Mouse (Mus musculus): ENCODE measurements around the gene Zdhhc6.

Gene Zdhhc6

DNA sequence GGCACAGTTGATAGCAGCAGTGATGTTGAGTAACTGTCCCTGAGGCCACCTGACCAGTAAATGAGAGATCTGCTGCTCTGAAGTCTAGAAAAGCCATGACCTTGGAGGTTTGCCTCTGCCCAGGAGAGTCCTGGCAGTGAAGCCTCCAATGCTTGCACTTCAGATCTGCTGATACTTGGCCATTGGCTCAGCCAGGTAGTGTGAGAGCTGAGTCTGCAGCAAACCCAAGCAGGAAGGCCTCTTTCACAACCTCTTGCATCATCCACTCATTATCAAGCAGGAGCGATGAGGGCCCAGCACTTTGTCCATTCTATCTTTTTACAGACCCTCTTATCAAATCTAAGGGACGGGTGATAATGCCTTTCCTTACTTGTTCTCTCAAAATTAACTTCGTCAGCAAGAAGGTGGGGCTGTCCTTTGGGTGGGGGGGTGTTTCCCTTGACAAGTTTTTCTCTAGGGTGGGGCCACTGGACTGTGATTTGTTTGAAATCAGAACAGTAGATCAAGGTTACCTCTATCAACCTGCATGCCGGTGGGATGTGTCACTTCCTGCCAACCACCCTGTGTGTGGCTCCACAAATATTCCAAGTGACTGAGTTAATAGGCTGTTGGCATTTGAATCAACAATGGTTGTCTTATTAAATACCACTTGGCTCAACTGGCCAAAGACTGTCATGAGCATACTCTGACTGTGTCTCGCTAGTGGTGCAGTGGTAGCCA lies 58.0 kb downstream of the Zdhhc6 start:
- DNase-seq (ENCODE audit: low spot score in 2 of 2), result no peak

DNA sequence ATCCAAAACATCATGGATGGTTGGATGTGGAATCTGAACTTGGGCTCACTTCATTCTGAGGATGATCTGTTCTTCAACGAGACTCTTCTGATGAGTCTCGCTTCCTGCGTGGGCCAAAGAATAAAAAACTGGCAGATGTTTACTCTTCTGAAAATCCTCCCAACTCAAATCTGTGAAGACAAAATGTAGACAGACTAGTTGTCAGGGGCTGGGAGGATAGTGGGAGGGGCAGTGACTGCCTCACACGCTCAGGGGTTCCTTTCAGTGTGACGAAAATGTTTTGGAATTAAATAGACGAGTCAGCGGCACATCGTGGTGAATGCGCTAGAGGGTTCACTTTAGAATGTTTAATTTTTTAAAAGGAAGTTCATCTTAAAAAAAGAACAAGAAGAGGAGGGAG lies 59.7 kb downstream of the Zdhhc6 start:
- peak in 1 of 2 experiments; percentile 46 for DNase-seq (ENCODE audit: low spot score in 2 of 2)

DNA sequence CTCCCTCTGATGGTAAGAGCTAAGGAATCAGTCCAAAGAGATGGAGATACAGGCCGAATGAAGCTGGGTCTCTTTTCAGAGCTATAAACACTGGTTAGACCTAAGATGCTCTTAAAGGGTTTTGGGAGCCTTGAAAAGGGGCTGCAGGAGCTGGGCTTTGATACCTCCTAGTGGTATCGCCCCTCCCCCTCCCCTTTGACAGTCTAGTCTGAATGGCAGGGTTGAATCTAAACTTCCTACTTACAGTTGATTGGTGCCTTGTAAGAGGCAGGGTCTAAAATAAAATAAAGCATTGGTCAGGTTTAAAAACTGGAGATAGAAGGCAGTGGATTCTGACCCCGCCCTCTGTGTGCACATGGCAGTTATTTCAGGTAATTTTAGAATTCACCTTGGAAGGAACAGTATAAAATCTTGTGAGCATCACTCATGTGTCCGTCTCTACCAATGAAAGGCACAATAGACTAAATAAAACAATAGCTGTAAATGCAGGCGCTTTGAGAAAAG lies 61.3 kb downstream of the Zdhhc6 start:
- DNase-seq (ENCODE audit: low spot score in 2 of 2), result peak in 1 of 2 experiments; percentile 32

DNA sequence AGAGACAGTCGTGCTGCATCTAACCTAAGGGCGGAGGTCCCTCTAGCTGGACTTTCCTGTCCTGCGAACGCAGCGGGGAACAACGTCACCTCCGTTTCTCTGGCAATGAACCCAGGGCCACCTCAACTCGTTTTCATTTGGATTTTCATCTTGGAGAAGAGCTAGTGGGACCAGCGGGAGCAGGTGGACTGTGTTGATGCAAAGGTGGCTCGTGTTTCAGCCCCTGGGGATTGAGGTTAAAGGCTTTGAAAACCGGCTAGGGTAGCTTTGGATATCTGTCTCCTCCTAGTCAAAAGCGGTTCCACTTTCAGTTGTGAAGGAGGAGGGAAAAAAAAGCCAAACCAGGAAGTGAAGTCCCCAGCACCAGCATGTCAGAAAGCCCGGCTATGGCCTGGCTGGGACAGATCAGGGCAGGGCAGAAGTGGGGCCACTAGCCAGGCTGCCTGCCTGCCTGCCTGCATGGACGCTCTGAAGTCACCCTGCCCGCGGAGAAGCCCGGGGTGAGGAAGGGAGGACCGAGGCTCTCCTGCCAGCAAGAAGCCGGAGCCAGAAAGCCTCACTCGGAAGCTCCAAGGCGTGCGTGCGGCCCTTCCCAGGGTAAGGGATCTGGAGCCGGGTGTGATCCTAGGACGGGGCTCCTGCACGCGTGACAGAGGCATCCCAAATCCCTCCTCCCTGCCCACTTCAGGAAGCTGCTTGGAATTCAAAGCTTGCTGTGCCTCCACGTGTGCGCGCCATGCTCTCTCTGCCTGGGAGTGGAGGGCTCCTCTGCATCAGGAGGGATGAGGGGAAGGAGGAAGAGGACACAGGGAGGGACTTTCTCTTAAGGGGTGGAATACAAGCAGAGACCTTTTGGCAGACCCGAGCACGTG lies 62.0 kb downstream of the Zdhhc6 start:
- peak in 1 of 2 experiments; percentile 58 for DNase-seq (ENCODE audit: low spot score in 2 of 2)

DNA sequence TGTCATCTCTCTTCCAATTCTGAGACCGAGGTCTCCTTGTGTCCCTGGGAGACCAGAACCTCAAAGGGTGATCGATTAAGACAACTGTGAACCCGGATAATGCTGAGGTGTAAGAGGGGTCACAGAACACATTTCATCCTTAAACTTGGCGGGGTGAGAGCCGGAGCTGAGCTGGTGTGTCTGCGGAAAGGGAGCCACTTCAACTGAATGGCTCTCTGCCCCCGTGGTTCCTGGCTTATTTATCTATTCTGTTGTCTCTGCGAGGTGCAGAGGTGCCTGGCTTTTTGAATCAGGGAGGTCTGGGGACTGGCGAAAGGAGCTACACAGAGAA lies 62.6 kb downstream of the Zdhhc6 start:
- peak in 1 of 2 experiments; percentile 25 for DNase-seq (ENCODE audit: low spot score in 2 of 2)

DNA sequence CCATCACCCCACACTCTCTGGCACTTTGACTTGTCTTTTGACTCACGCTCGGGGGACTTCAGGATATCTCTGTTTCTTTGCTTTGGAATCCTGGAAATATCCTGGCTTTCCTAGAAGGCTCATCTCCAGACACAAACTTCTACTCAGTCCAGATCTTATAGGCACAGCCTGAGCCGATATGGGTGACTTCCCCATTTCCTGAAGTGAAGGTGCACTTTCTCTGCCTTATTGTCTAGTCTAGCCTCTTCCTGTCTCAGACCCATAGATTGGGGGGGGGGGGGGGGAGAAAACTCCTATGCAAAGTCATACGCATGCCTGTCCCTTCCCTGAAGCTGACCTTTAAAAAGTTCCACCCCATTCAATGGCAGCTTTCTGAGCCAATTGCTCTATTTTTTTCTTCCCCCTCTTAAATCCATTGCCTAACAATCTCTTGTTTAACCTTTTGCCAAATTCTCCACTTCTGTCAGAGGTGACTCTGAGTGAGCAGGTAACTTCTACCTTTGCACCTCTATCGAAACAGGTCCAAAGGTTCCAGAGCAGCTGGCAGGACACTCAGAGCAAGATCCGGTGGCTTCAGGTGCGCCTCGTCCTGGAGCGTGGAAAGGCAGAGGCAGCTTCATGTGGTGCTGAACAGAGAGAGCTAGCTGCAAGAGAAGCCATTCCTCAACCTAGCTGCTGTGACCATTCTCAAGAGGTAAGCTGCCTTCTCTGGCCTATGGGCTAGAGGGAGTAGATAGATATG lies 64.3 kb downstream of the Zdhhc6 start, which contains the start of gene Acsl5:
Gene Acsl5, plus strand, starts transcription at position 556 of the 742 bp plus-strand sequence.
- DNase-seq (ENCODE audit: low spot score in 2 of 2), result no peak

DNA sequence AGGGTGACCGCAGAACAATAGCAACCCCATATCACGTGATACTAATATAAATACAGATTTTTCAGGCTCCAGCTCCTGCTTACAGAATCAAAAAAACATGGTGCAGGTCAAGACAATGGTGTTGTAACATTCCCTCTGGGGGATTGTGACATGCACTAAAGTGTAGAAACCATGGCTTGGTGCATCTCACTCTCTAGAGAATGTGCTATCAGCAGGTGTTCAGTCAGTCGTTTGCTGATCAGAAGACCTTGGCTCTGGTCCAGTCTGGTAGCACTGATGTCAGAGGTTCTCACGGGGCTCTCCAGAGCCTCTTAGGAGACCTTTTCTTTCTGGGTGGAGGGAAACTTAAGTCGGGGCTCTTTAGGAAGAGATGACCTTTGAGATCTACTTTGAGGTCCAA lies 65.4 kb downstream of the Zdhhc6 start:
- DNase-seq (ENCODE audit: low spot score in 2 of 2), result no peak

DNA sequence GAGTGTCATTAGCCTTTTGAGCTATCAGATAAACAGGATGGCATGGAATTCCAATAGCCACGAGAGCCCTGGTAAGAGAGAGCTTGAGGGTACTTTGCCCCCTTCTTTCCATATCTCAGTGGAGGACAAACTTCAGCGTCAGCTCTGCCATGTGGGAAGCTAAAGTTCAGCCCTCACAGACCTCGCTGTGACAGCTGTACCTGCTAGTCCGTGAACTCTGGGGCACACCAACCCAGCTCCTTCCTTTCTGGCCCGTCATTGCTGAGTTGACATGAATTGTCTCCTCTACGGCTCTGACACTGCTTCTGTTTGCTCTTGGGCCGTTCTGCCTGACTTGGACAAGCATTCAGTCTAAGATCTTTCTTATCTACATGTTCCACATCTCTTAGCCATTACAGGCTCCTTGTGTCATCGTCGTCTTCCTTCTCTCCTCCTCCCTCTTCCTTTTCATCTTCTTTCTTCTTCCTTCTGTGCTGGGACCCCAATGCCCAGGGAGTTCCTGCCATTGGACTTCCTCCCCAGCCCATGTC lies 67.8 kb downstream of the Zdhhc6 start:
- DNase-seq (ENCODE audit: low spot score in 2 of 2), result no peak

DNA sequence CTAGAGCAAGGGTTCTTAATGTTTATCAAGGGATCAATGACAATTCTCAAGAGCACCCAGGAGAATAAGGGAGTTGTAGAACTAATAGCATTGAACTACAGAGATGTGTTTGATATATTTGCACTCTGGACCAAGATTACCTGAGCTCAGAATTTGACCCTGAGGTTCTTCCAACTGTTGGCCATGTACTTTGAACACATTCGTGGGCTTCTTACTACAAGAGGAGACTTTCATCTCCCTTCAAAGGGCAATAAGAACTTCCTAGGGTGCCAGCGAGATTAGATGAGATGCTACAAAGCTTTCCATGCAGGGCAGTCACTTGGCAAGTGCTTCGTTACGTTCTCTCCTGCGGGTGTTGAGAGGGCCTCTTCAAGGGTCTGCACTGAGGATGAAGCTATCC lies 68.3 kb downstream of the Zdhhc6 start:
- DNase-seq (ENCODE audit: low spot score in 2 of 2), result no peak

DNA sequence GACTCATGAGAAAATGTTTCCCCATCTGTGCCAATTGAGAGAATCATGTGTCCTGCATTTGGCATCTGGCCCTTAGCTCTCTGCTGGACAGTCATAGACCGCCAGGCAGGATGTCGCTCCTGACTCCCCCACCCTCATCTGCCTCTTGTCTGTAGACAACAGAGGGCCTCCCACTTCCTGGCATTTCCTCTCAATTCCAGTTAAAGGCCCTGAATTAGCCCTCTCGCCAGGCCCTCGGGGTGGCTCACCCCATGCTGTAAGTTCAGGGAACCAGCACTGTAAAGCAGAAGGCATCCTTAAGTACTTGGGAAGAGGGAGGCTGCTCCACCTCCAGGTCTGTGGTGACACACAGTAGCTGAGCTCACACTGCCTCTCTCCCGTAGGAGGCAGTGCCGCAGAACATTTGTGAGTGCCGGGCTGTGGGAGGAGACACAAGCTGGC lies 71.0 kb downstream of the Zdhhc6 start:
- peak; percentile 44 to 68 for DNase-seq (ENCODE audit: low spot score in 2 of 2)

DNA sequence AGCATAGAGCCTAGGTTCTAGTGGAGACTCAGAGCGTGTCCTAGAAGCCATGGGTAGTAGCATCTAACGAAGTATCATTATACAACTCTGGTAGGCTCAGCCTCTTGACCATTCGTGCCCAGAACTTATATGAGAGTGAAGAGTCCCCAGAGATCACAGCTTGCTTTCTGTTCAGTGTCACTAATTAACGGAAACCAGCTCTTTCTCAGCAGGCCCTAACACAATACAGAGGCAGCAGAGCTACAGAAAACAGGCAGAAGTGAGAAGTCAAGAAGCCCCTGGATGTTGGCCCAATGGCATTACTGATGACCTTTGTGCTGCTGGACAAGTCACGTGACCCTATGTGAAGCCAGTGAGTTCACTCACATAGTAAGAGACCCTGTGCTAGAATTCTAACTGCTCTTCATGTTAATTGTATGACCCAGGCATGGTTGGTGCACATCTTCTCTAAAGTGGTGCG lies 74.6 kb downstream of the Zdhhc6 start, which contains the start of gene Gucy2g:
Gene Gucy2g, minus strand, starts transcription at position 51 of the 460 bp plus-strand sequence.
- no peak for DNase-seq (ENCODE audit: low spot score in 2 of 2)

DNA sequence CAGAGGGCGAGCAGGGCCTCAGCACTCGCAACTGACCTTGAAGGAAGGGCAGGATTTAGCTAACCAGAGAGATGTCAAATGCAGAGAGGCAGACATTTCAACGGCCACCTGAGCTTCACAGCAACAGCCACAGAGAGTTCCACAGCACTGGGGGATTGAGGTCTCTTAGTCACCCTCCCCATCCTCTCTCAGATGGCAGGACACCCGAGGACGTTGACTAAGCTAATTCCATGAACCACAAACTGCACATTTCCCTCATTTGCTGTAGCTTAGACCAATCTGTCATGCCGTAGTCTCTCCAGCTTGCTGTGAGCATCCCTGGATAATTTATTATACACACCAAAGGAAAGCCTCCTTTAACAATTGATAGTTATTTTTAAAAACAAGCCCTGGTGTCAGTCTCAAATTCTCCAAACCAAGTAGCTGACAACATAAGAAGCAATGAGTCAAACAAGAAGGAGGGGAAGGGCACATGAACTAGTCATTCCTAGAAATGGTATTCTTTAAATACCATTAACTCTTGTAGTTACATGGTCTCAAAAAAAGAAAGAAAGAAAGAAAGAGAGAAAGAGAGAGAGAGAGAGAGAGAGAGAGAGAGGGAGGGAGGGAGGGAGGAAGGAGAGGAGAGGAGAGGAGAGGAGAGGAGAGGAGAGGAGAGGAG lies 75.9 kb downstream of the Zdhhc6 start:
- DNase-seq (ENCODE audit: low spot score in 2 of 2), result no peak

DNA sequence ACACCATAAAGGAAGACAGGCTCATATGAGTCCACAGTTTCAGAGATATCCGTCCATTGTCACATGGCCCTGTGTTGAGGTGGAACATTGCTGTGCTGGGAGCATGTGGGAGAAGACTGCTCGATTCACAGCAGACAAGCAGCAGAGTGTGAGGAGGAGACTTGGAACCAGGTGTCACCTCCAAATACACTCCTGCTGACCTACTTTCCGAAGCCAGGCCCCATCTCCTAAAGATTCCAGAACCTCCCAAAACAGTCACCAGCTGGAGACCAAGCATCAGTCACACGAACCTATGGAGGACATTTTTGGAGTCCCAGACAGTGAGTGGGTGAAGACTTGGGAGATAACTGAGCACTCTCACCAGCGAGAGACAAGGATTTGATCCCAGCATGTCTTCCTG lies 79.3 kb downstream of the Zdhhc6 start:
- DNase-seq (ENCODE audit: low spot score in 2 of 2), result peak in 1 of 2 experiments; percentile 56

DNA sequence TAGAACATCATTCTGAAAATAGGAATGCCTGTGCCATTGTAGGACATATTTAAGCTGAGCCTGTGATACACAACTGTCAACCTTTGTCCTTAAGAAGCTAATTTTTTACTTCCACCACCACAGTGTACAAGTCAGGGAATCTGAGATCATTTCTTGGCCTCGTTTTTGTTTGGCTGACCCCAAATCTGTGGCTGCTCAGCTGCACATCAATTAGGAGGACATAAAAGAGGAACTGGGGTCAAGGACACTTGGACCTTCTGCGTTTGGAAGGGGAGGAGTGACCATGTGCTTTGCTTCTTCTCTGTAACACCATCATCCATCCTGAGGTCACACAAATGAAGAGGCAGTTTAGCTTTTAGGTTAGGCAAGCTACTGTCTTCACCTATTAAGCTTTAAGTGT lies 79.8 kb downstream of the Zdhhc6 start:
- no peak for DNase-seq (ENCODE audit: low spot score in 2 of 2)

DNA sequence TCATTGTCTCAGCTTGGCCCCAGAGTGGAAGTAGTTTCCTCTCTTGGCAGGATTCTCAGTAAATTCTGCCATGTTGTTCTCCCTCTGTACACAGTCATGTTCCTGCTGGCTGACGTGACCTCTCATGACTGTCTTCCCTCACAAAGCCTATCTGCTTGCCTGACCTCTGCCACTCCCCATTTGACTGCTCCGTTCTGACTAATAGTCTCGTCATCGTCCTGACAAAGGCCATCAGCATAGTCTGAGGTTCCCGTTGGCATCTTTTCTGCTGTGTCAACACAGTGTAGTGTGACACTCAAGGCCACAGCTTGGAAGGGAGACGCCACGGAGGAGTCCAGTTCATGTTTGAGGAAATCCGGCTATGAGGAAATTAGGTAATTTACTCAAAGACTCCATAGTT lies 83.7 kb downstream of the Zdhhc6 start:
- DNase-seq (ENCODE audit: low spot score in 2 of 2), result no peak

DNA sequence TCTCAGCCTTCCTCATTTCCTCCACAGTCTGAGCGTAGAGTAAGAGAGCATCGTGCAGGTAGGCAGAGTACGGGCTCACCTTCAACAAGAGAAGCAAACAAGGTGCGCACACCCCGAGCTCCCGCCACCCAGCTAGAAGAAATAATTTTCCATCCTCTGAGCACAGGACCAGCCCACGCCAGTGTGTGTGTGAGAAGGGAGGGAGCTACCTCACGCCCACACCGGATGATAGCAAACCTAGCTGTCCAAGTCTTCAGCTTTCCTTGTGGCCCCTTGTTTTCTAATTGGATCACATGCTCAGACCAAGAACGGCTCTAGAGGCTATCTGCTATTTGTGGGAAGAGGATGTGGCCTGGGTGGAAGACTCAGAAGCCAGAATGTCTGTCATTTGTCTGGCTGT lies 84.8 kb downstream of the Zdhhc6 start:
- DNase-seq (ENCODE audit: low spot score in 2 of 2), result peak in 1 of 2 experiments; percentile 47

DNA sequence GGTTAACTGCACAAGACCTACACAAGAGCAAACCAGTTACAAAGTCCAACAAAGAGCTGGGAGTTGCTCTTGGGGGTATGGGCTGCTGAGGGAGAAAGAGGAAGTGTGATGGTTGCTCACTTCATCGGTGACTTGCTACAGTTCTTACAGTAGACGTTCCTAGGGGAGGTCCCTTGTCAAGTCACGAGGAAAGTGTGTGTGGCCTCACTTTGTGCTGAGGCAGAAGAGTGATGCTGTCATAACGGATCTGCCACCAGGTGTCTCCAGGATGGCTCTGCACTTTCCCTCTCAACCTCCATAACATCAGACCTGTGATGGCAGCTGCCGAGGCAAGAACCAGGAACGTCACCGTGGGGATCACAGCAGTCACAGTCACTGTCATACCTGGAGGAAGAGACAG lies 88.7 kb downstream of the Zdhhc6 start:
- no peak for DNase-seq (ENCODE audit: low spot score in 2 of 2)

DNA sequence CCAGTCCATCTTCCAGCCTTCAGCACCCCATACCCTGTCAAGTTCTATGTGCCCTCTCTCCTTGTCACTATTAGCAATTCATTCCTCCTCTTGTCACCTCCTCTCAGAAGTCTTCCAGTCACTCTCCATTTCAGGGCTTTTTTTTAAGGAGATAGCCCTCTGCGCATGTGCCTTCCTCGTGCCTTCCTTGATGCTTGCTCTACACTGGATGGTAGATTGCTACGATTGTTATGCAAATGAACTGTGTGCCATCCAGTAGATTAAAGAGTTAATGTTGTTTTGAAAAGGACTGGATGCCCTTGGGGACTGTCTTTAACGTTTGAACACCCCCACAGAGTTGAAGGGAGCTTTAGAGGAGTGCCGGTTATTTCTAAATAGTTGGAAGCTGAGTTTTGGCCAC lies 89.2 kb downstream of the Zdhhc6 start:
- DNase-seq (ENCODE audit: low spot score in 2 of 2), result no peak

DNA sequence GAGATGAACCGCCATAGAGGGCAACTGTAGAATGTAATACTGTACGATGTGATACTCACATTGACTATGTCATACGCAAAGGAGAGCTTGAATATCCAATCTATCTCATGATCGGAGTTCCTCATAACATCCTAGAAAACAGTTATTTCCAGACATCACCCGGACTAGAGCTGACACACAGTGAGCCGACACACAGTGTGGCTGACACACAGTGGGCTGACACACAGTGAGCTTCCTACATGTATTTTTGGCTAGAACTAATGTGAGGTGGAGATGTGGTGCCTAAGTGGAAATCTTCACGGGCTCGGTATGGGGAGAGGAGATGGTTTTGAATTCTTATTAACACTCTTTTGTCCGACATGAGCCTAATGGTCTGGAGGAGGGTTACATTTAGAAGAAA lies 93.6 kb downstream of the Zdhhc6 start:
- DNase-seq (ENCODE audit: low spot score in 2 of 2), result no peak
